Mouse (Mus musculus) midbrain, embryonic 14.5 days (tissue): ENCODE results near the gene Ass1. TPM values are rescaled to one million over a fixed set of nuclear protein-coding genes. Genes with fewer than 3 reads are reported as not detected.
A peak's percentile ranks its signal among the peaks of the same experiment; 100 is the strongest.

Source experiments
- ATAC-seq: fragments of 200-750 bp; cut with Nextera tagmentation; 2 replicates; pipeline ENCODE4 v1.8.0; 2017; ENCODE audit warnings: moderate number of reproducible peaks, moderate library complexity; ENCODE audit not compliant: low FRiP score, low TSS enrichment
- DNase-seq: peaks from one replicate; pipeline ENCODE4 v3.0.0-alpha.2; 2015
- H3K27ac ChIP-seq: fragments of 300-500 bp; sonication (generic); replicated peaks from 2 replicates; pipeline ENCODE4 v1.5.1; 2014; ENCODE audit warnings: mild to moderate bottlenecking, low read depth, low read length, moderate library complexity
- H3K27me3 ChIP-seq: fragments of 300-500 bp; sonication (generic); 2 replicates; pipeline ENCODE4 v1.6.1; 2014; ENCODE audit warnings: low read length, control low read depth, mixed read lengths; ENCODE audit not compliant: control insufficient read depth, insufficient read depth
- H3K36me3 ChIP-seq: fragments of 300-500 bp; sonication (generic); 2 replicates; pipeline ENCODE4 v1.6.1; 2014; ENCODE audit warnings: low read length, control low read depth; ENCODE audit not compliant: control insufficient read depth, insufficient read depth
- H3K4me1 ChIP-seq: fragments of 300-500 bp; sonication (generic); 2 replicates; pipeline ENCODE4 v1.6.1; 2014; ENCODE audit warnings: mild to moderate bottlenecking, antibody characterized with exemption, low read length, control low read depth; ENCODE audit not compliant: control insufficient read depth, insufficient read depth
- H3K4me2 ChIP-seq: fragments of 300-500 bp; sonication (generic); 2 replicates; pipeline ENCODE4 v1.6.1; 2014; ENCODE audit warnings: mild to moderate bottlenecking, low read length, moderate library complexity
- H3K4me3 ChIP-seq: fragments of 300-500 bp; sonication (generic); replicated peaks from 2 replicates; pipeline ENCODE4 v1.5.1; 2014; ENCODE audit warnings: low read depth, low read length
- H3K9ac ChIP-seq: fragments of 300-500 bp; sonication (generic); replicated peaks from 2 replicates; pipeline ENCODE4 v1.6.1; 2014; ENCODE audit warnings: mild to moderate bottlenecking, low read length, moderate library complexity
- H3K9me3 ChIP-seq: fragments of 300-500 bp; sonication (generic); 2 replicates; pipeline ENCODE4 v1.6.1; 2016; ENCODE audit warnings: low read length, control low read depth, mixed read lengths; ENCODE audit not compliant: control insufficient read depth
- WGBS: fragments of 180-500 bp; shearing (Covaris S2); extraction: QIAGEN DNeasy Blood & Tissue Kit; methylation state at CpG from one replicate; pipeline ENCODE4 v1.1.7; 2014; 5-methylcytosine and 5-hydroxymethylcytosine counted together
- polyA plus RNA-seq: library from polyadenylated mRNA; unstranded; fragments of >200 nt; fragmentation: Nextera tagmentation; extraction: Ambion mirVana; gene quantifications from 2 replicates; pipeline ENCODE4 v1.2.1, GENCODE M21; 2014

Ass1 gene
- polyA plus RNA-seq, 1 experiment from 2014 or later = 7.4 TPM

GRCm38 (mm10) chr2:31489166-31489565 is 19.2 kb downstream of the Ass1 start:
- H3K4me1 ChIP-seq = peaks cover under 1% of the 10 kb centered on the region; the same call in 1 of the 2 replicates
- H3K9ac ChIP-seq = no peak overlapping the region
- no peaks in the 10 kb centered on the region for H3K36me3 ChIP-seq
- H3K27ac ChIP-seq = no peak overlapping the region
- no peak overlapping the region for H3K4me2 ChIP-seq
- peaks cover 71% of the 10 kb centered on the region for H3K27me3 ChIP-seq
- H3K4me3 ChIP-seq = no peak overlapping the region
- ATAC-seq (no peak), DNase-seq (no peak)
- no peaks in the 10 kb centered on the region for H3K9me3 ChIP-seq
- 30% methylated on average over 12 of the region's 12 CpGs for WGBS

- Histone ChIP-seq H3K4me2 (no peak overlapping the region), H3K9ac (no peak overlapping the region), H3K36me3 (no peaks in the 10 kb centered on the region), H3K27ac (no peak overlapping the region), H3K4me1 (peaks cover 8% of the 10 kb centered on the region; the same call in 1 of the 2 replicates), H3K27me3 (peaks cover 69% of the 10 kb centered on the region), H3K9me3 (no peaks in the 10 kb centered on the region), H3K4me3 (no peak overlapping the region)
- DNase-seq (no peak), ATAC-seq (no peak)
- WGBS = 88% methylated on average over 2 of the region's 2 CpGs
Observed at GRCm38 (mm10) chr2:31490556-31490955, 20.5 kb downstream of the Ass1 start.

GRCm38 (mm10) chr2:31492308-31492707 is 22.3 kb downstream of the Ass1 start:
- Histone ChIP-seq H3K4me1 (peaks cover 19% of the 10 kb centered on the region; the same call in 1 of the 2 replicates), H3K9me3 (no peaks in the 10 kb centered on the region), H3K36me3 (no peaks in the 10 kb centered on the region), H3K27ac (no peak overlapping the region), H3K4me3 (no peak overlapping the region), H3K27me3 (peaks cover 70% of the 10 kb centered on the region), H3K9ac (no peak overlapping the region), H3K4me2 (no peak overlapping the region)
- DNase-seq (no peak), ATAC-seq (no peak)
- WGBS = 94% methylated on average over 8 of the region's 8 CpGs

- no peak for ATAC-seq
- H3K9me3 ChIP-seq = no peaks in the 10 kb centered on the region
- WGBS = 42% methylated on average over 11 of the region's 11 CpGs
- no peak overlapping the region for H3K27ac ChIP-seq
- peaks cover 29% of the 10 kb centered on the region for H3K4me1 ChIP-seq
- H3K36me3 ChIP-seq = no peaks in the 10 kb centered on the region
- no peak overlapping the region for H3K4me3 ChIP-seq
- peaks cover 68% of the 10 kb centered on the region for H3K27me3 ChIP-seq
- DNase-seq = no peak
- no peak overlapping the region for H3K9ac ChIP-seq
- no peak overlapping the region for H3K4me2 ChIP-seq
Observed at GRCm38 (mm10) chr2:31493243-31493642, 23.2 kb downstream of the Ass1 start.

- Histone ChIP-seq H3K4me2 (no peak overlapping the region), H3K9me3 (no peaks in the 10 kb centered on the region), H3K27ac (no peak overlapping the region), H3K4me1 (peaks cover 39% of the 10 kb centered on the region), H3K9ac (no peak overlapping the region), H3K27me3 (peaks cover 63% of the 10 kb centered on the region), H3K36me3 (no peaks in the 10 kb centered on the region), H3K4me3 (no peak overlapping the region)
- ATAC-seq (no peak), DNase-seq (no peak)
- 49% methylated on average over 5 of the region's 5 CpGs for WGBS
Observed at GRCm38 (mm10) chr2:31494315-31494714, 24.3 kb downstream of the Ass1 start.

- Histone ChIP-seq H3K9me3 (no peaks in the 10 kb centered on the region), H3K27me3 (peaks cover 61% of the 10 kb centered on the region), H3K36me3 (no peaks in the 10 kb centered on the region), H3K4me2 (no peak overlapping the region), H3K4me1 (peaks cover 46% of the 10 kb centered on the region), H3K4me3 (no peak overlapping the region), H3K27ac (no peak overlapping the region), H3K9ac (no peak overlapping the region)
- no peak for ATAC-seq
- 22% methylated on average over 13 of the region's 13 CpGs for WGBS
- DNase-seq = peak; percentile 45
Observed at GRCm38 (mm10) chr2:31495046-31495476, 25.1 kb downstream of the Ass1 start.

GRCm38 (mm10) chr2:31496141-31496540 is 26.1 kb downstream of the Ass1 start:
- DNase-seq = no peak
- peaks cover 62% of the 10 kb centered on the region for H3K27me3 ChIP-seq
- 46% methylated on average over 1 of the region's 1 CpGs for WGBS

GRCm38 (mm10) chr2:31497113-31497512 is 27.1 kb downstream of the Ass1 start:
- H3K9me3 ChIP-seq = no peaks in the 10 kb centered on the region
- no peaks in the 10 kb centered on the region for H3K36me3 ChIP-seq
- H3K4me1 ChIP-seq = peaks cover 59% of the 10 kb centered on the region
- no peak overlapping the region for H3K4me2 ChIP-seq
- no peak overlapping the region for H3K9ac ChIP-seq
- DNase-seq (no peak), ATAC-seq (no peak)
- no peak overlapping the region for H3K27ac ChIP-seq
- 17% methylated on average over 7 of the region's 7 CpGs for WGBS
- peaks cover 57% of the 10 kb centered on the region for H3K27me3 ChIP-seq
- H3K4me3 ChIP-seq = no peak overlapping the region

More at GRCm38 (mm10) chr2:31496141-31496540, 26.1 kb downstream of the Ass1 start:
- Histone ChIP-seq H3K4me3 (no peak overlapping the region), H3K4me1 (peaks cover 57% of the 10 kb centered on the region), H3K36me3 (no peaks in the 10 kb centered on the region), H3K4me2 (no peak overlapping the region), H3K27ac (no peak overlapping the region), H3K9ac (no peak overlapping the region; the same call in 1 of the 2 replicates), H3K9me3 (no peaks in the 10 kb centered on the region)
- no peak for ATAC-seq

- Histone ChIP-seq H3K4me1 (peaks cover 59% of the 10 kb centered on the region), H3K27ac (no peak overlapping the region), H3K27me3 (peaks cover 56% of the 10 kb centered on the region), H3K4me3 (no peak overlapping the region), H3K9me3 (no peaks in the 10 kb centered on the region), H3K36me3 (no peaks in the 10 kb centered on the region), H3K4me2 (peak overlapping the region; percentile 28; the same call in 1 of the 2 replicates), H3K9ac (0 out of 2 replicates have a peak overlapping the region, but pooled peaks have one; percentile 1)
- ATAC-seq (no peak), DNase-seq (peak; percentile 48)
- WGBS = 30% methylated on average over 19 of the region's 19 CpGs
Observed at GRCm38 (mm10) chr2:31497635-31498034, 27.6 kb downstream of the Ass1 start.
